Mouse (Mus musculus) limb, embryonic 10.5 days (tissue): Measurements from ENCODE around the gene Gstm5. TPM values are rescaled to one million over a fixed set of nuclear protein-coding genes. Genes with fewer than 3 reads are reported as not detected.
"Not testable (repeated sequence)": the region's sequence is repeated elsewhere in the genome, so short reads cannot be mapped to it uniquely, and the experiment has no call there.

ENCODE experiments used
- DNase-seq: peaks from one replicate; pipeline ENCODE4 v3.0.0-alpha.2; 2017; ENCODE audit warnings: low spot score
- H3K27ac ChIP-seq: fragments of 300-500 bp; sonication (generic); 2 replicates; pipeline ENCODE4 v1.5.1; 2016; ENCODE audit warnings: mild to moderate bottlenecking
- H3K27me3 ChIP-seq: fragments of 300-500 bp; sonication (generic); 2 replicates; pipeline ENCODE4 v1.6.1; 2016; ENCODE audit warnings: low read depth, mild to moderate bottlenecking; ENCODE audit not compliant: poor library complexity, severe bottlenecking
- H3K36me3 ChIP-seq: fragments of 300-500 bp; sonication (generic); 2 replicates; pipeline ENCODE4 v1.6.1; 2016; ENCODE audit warnings: mild to moderate bottlenecking, moderate library complexity
- H3K4me1 ChIP-seq: fragments of 300-500 bp; sonication (generic); 2 replicates; pipeline ENCODE4 v1.6.1; 2016
- H3K4me3 ChIP-seq: fragments of 300-500 bp; sonication (generic); 2 replicates; pipeline ENCODE4 v1.5.1; 2016; ENCODE audit warnings: mild to moderate bottlenecking, moderate library complexity
- H3K9me3 ChIP-seq: fragments of 300-500 bp; sonication (generic); replicated peaks from 2 replicates; pipeline ENCODE4 v1.6.1; 2016; ENCODE audit warnings: mild to moderate bottlenecking
- WGBS: fragments of 180-500 bp; shearing (Covaris S2); methylation state at CpG from one replicate; pipeline ENCODE4 v1.1.7; 2016; 5-methylcytosine and 5-hydroxymethylcytosine counted together
- polyA plus RNA-seq: library from polyadenylated mRNA; unstranded; fragments of >200 nt; fragmentation: Nextera tagmentation; extraction: Ambion mirVana; gene quantifications from 2 replicates; pipeline ENCODE4 v1.2.1, GENCODE M21; 2016

Gene Gstm5
- 198 and 203 TPM in 2 replicates for polyA plus RNA-seq

DNA sequence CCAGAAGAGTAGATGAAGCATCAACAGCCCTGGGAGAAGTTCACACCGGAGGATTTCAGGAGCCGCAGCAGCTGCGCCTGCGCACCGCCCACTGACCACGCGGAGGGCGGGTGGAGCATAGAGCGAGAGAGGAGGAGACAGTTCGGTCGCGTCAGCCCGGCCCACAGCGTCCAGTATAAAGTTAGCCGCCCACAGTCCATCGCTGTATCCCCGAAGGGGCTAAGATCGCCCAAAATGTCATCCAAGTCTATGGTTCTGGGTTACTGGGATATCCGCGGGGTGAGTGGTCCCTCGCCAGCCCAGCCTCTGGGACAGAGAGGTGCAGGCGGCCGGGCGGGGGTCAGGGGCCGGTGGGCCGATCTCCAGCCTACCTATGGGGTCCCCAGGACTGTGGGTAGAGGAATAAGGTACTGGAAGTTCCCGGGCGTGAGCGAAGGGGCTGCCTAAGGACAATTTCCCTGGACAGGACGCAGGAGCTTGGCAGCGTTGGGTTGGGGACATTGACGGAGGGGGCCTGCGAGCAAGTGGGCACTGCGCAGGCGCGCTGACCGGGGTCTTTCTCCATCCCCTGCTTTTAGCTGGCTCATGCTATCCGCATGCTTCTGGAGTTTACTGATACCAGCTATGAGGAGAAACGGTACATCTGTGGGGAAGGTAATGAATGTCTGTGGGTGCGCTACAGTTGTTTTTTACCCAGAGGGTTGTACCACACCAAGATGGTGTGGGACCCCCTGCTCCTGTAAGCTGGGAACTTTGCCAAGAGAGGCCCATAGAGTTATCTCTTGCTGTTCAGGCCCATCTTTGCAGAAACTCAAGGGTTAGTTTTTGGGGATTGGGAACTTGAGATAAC lies at the start of gene Gstm5:
Gene Gstm5 (plus strand): TSS at position 102 of the 850 bp plus-strand sequence.
- peaks cover 15% of the 10 kb centered on the region for H3K4me1 ChIP-seq
- H3K27me3 ChIP-seq = no peaks in the 10 kb centered on the region
- 7% methylated on average over 40 of the region's 40 CpGs for WGBS
- no peaks in the 10 kb centered on the region for H3K9me3 ChIP-seq
- peaks cover 28% of the 10 kb centered on the region for H3K36me3 ChIP-seq
- peak; percentile 86 for DNase-seq
- H3K27ac ChIP-seq = peak within 1 kb of the TSS; percentile 94
- peak within 1 kb of the TSS; percentile 84 for H3K4me3 ChIP-seq

DNA sequence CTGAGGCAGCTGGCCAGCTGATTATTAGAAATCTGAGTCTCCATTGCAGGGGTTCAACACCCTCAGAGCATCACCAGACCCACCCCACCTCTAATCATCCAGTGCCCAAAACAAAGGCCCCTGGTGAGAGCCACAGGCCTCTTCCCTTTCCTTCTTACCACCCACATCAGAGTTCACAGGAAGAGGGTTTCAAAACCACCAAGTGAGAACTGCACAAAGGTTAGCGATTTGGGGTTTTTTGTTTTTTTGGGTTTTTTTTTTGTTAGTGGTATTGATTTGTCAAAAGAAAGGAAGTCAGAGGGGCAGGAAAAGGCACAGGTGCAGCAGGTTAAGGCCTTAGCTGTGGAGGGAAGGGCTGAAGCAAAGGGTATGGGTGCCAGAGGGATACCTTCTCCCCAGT lies 49.4 kb upstream of the Gstm5 start:
- 89% methylated on average over 1 of the region's 1 CpGs for WGBS
- H3K27ac ChIP-seq = no peak overlapping the region
- no peaks in the 10 kb centered on the region for H3K9me3 ChIP-seq
- H3K27me3 ChIP-seq = no peaks in the 10 kb centered on the region
- DNase-seq = no peak
- H3K4me1 ChIP-seq = peaks cover 43% of the 10 kb centered on the region
- H3K4me3 ChIP-seq = no peak overlapping the region
- H3K36me3 ChIP-seq = no peaks in the 10 kb centered on the region

DNA sequence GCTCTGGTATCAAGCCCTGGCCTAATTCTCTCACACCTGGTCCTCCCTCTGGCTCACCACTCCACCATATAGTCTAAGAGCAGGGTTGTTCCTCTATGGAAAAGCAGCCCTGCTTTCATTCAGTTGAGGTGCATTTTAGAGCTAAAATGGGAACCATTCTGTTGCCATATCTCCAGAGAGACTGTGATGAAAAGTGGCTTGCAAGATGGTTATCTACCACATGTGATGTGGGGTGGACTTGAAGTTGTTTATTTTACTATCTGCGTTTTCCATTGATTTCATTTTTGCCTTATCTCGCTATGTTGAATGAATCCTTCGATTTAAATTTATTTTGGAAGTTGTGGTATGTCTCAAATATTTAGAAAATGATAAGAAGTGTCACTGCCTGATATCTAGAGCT lies 48.8 kb upstream of the Gstm5 start:
- no peak for DNase-seq
- Histone ChIP-seq H3K4me3 (no peak overlapping the region), H3K27me3 (no peaks in the 10 kb centered on the region), H3K36me3 (no peaks in the 10 kb centered on the region), H3K9me3 (no peaks in the 10 kb centered on the region), H3K4me1 (peaks cover 44% of the 10 kb centered on the region), H3K27ac (no peak overlapping the region)
- 91% methylated on average over 3 of the region's 3 CpGs for WGBS

DNA sequence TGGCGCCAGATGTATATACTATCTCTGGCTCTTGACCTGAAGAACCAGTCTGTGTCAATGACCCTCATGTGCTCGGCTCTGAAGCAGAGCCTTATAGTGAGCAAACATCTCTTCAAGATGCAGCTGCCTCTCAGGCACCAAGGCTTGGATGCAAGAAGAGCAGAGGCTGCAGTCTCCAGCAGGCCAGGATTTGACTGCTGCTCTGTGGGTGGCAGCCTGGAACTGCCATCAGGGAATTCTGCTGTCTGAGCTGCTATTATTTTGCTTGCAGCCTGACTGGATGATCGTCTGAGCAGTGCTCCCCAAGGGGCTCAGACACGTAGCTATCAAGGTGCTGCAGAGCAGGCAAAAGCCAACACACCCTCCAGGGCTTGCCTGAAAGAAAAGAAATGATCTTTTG lies 47.5 kb upstream of the Gstm5 start:
- H3K27me3 ChIP-seq = no peaks in the 10 kb centered on the region
- H3K9me3 ChIP-seq = no peaks in the 10 kb centered on the region
- 47% methylated on average over 4 of the region's 4 CpGs for WGBS
- peak overlapping the region; percentile 51 for H3K27ac ChIP-seq
- H3K4me1 ChIP-seq = peaks cover 54% of the 10 kb centered on the region
- no peaks in the 10 kb centered on the region for H3K36me3 ChIP-seq
- DNase-seq = no peak
- no peak overlapping the region for H3K4me3 ChIP-seq

DNA sequence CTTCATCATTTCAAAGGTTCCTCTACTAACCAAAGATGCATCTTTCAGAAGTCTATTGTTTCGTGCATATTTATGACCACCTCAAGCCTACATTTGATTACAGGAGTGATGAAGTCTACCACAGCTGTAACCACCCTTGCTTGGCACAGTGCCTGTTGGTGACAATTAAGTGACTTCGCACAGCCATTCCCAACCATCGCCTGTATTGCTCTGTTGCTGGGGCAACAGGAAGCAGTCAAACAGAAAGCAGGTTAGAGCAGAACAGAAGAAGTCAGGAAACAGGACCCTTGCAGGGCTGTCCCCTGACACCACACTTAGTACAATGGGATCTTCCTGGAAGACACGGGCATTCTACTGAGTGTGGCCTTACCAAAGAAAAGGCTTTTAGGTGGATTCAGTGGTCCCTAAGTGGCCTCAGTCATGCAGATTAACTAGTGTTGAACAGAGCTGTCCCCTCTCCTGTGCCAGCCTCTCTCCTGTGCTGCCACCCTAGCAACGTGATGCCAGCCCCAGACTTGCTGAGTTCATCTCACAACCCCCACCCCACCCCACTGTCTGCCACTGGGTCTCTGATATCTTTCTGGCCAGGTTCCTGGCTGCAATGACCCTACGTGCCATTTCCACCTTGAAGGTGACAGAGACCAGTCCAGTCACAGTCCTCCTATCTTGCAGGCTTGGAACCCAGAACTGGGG lies 46.5 kb upstream of the Gstm5 start:
- H3K4me3 ChIP-seq = no peak overlapping the region
- peak overlapping the region; percentile 85 for H3K27ac ChIP-seq
- no peaks in the 10 kb centered on the region for H3K9me3 ChIP-seq
- WGBS = 68% methylated on average over 6 of the region's 6 CpGs
- H3K27me3 ChIP-seq = no peaks in the 10 kb centered on the region
- no peaks in the 10 kb centered on the region for H3K36me3 ChIP-seq
- peaks cover 56% of the 10 kb centered on the region for H3K4me1 ChIP-seq
- no peak for DNase-seq

DNA sequence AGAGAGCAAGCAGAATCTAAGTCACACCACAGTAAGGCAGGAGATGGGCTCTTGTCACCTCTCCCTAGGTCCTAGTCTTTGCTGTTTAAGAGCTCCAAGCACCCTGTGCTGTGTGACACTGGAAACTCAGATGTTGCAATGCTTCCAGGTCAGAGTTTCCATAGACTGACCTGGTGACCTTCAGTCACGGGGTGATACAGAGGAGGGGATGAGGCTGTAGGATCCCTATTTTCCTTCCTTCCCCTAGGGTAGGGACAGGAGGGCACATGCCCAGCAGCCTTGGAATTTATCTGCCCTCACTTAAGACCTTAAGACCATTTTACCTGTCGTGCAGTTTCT lies 46.0 kb upstream of the Gstm5 start:
- Histone ChIP-seq H3K27ac (peak overlapping the region; percentile 85), H3K4me3 (no peak overlapping the region), H3K27me3 (no peaks in the 10 kb centered on the region), H3K9me3 (no peaks in the 10 kb centered on the region), H3K36me3 (no peaks in the 10 kb centered on the region), H3K4me1 (peaks cover 56% of the 10 kb centered on the region)
- DNase-seq = no peak
- 55% methylated on average over 2 of the region's 2 CpGs for WGBS

DNA sequence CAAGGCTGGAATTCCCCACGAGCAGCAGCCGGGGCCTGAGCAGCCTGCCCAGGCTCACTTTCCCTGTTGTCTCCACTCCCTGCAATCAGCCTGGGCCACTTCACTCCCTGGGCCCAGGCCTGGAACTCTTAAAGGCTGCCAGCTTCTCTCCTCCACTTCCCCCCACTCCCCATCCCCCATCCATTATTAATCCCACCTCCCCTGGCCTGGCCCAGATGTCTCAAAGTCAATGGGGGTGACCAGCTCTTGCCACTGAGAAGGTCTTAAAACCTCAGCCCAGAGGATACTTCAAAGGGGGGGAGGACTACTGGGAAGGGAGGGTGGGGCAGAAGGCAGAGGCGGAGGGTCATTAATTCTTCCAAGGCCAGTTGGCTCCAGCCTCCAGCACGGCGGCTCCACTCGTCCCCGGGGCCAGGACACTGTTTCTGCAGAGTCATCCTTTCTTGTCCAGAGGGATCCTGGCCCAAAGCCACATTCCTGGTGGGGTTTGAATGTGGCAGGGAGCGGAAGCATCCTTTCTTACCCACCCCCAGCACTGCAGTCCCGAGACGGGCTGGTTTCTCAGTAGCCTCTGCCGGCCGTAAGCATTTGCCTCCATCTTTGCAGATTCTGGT lies 45.1 kb upstream of the Gstm5 start:
- 3% methylated on average over 12 of the region's 12 CpGs for WGBS
- Histone ChIP-seq H3K4me3 (peak overlapping the region; percentile 38), H3K9me3 (no peaks in the 10 kb centered on the region), H3K27ac (peak overlapping the region; percentile 85), H3K27me3 (no peaks in the 10 kb centered on the region), H3K36me3 (no peaks in the 10 kb centered on the region), H3K4me1 (peaks cover 65% of the 10 kb centered on the region)
- DNase-seq = peak; percentile 75

DNA sequence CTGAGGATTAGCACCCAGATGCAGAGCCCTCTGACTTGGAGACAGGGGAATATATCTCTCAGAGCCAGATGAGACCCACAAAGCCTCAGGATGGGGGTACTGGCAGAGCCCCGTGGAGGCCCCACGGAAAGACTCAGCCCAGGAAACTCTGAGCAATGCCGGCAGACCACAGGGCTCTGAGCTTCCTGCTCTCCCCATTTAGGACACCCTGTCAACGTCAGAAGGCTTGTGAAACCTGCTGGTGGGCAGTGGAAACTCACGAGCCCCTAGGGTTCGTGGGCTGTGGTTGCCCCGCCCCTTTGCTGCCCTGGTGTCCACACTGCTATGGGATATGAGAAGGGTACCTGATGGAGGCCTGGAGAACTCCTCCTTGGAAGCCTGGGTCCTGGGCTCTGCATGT lies 42.8 kb upstream of the Gstm5 start:
- Histone ChIP-seq H3K4me3 (no peak overlapping the region), H3K9me3 (no peaks in the 10 kb centered on the region), H3K36me3 (no peaks in the 10 kb centered on the region), H3K27me3 (no peaks in the 10 kb centered on the region), H3K27ac (peak overlapping the region; percentile 22), H3K4me1 (peaks cover 69% of the 10 kb centered on the region)
- DNase-seq = no peak
- WGBS = 63% methylated on average over 7 of the region's 7 CpGs

DNA sequence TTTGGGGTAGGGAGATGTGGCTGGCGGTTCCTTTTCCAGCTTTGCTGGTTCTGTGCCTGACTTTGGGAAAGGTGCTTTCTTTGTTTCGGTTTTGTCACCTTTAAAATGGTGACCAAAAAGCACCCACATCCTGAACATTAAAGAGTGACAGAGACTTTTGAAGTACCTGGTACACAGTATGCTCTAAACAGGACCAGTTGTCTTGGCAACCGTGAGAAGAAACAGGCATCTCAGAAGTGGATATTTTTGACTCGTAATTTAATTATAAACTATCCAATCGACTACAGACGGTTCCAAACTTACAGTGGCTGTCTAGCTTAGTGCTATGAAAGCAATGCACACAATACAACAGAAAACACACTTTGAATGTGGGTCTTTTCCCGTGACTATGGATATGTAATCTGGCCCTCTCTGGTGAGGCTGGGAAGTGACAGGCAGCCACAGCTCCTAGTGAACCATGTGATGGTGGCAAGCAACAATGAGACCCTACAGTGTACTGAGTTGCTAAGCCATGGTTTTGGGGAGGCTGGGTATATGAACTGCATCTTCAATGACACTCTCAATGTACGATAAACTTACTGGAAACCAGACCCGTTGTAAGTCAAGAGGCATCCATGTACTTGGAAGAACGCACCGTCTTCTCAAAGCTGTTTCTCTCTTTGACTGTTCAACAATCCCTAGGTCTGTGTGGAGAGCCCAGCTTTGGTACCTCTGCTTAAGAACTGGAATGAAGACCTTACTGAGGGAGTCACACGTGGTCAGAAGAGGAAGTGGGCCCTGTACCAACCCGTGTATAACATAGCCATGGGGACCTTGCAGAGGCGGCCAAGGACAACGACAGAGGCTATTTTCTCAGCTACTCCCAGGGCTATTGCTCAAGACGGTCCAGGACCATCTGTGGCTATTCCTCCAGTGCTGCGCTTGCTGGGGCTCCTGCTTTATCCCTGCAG lies 42.1 kb upstream of the Gstm5 start:
- no peak for DNase-seq
- H3K36me3 ChIP-seq = no peaks in the 10 kb centered on the region
- 89% methylated on average over 17 of the region's 17 CpGs for WGBS
- H3K4me1 ChIP-seq = peaks cover 65% of the 10 kb centered on the region
- H3K4me3 ChIP-seq = no peak overlapping the region
- no peaks in the 10 kb centered on the region for H3K9me3 ChIP-seq
- H3K27me3 ChIP-seq = no peaks in the 10 kb centered on the region
- peak overlapping the region; percentile 22 for H3K27ac ChIP-seq

DNA sequence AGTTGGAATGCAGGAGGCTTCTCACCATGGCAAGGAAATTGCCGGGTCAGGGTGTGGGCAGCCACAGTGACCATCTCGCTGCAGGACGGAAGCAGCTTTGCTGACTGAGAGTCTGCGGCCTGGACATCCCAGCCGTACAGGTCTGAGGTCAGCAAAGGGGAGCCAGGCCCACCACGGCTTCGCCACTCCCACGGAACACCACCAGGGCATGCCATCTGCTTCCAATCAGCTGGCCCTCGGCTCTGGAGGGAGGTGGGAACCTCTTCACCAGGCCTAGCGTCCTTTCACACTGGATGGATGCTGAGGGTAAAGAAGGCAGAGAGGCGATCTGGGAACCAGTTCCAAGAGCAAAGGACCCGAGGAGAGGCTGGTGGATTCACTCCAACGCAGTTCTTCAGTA lies 40.3 kb upstream of the Gstm5 start:
- peak; percentile 75 for DNase-seq
- Histone ChIP-seq H3K9me3 (no peaks in the 10 kb centered on the region), H3K27me3 (no peaks in the 10 kb centered on the region), H3K36me3 (no peaks in the 10 kb centered on the region), H3K27ac (peak overlapping the region; percentile 70), H3K4me3 (no peak overlapping the region), H3K4me1 (peaks cover 48% of the 10 kb centered on the region)
- WGBS = 36% methylated on average over 13 of the region's 13 CpGs

DNA sequence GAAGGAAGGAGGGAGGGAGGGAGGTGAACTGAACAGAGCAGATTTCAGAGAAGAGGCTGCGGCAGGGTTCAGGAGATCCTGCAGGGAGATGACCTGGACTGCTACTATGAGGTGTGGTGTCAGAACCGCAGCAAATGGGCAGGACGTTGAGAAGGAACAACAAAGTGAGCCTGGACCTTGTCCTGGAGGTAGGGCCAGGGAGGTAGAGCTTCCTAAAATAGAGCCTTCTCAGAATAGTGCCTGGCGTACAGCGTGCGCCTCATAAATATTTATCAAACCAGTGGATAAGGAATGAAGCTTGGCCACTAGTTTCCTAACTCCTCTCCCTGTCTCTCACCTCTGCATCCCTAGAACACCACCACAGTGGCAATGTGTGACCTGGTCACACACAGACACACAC lies 38.0 kb upstream of the Gstm5 start:
- no peaks in the 10 kb centered on the region for H3K9me3 ChIP-seq
- 66% methylated on average over 6 of the region's 6 CpGs for WGBS
- peaks cover 26% of the 10 kb centered on the region for H3K4me1 ChIP-seq
- no peak overlapping the region for H3K27ac ChIP-seq
- H3K36me3 ChIP-seq = no peaks in the 10 kb centered on the region
- DNase-seq = no peak
- H3K27me3 ChIP-seq = no peaks in the 10 kb centered on the region
- H3K4me3 ChIP-seq = no peak overlapping the region

DNA sequence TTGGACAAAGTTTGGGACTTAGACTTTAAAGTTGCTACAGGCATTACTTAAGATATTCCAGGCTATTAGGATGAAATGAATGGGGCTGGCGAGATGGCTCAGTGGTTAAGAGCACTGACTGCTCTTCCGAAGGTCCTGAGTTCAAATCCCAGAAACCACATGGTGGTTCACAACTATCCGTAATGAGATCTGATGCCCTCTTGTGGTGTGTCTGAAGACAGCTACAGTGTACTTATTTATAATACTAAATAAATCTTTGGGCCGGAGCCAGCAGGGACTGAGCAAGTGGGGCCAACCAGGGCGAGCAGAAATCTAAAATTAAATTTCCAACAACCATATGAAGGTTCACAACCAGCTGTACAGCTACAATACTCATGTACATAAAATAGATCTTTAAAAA lies 34.1 kb upstream of the Gstm5 start:
- not testable (repeated sequence) for H3K27ac ChIP-seq, H3K4me3 ChIP-seq, H3K36me3 ChIP-seq, H3K9me3 ChIP-seq, DNase-seq, H3K27me3 ChIP-seq
- peaks cover 12% of the 10 kb centered on the region for H3K4me1 ChIP-seq
- 83% methylated on average over 5 of the region's 5 CpGs for WGBS
